Mouse (Mus musculus): ENCODE results near the gene Msi2.

Msi2 gene

DNA sequence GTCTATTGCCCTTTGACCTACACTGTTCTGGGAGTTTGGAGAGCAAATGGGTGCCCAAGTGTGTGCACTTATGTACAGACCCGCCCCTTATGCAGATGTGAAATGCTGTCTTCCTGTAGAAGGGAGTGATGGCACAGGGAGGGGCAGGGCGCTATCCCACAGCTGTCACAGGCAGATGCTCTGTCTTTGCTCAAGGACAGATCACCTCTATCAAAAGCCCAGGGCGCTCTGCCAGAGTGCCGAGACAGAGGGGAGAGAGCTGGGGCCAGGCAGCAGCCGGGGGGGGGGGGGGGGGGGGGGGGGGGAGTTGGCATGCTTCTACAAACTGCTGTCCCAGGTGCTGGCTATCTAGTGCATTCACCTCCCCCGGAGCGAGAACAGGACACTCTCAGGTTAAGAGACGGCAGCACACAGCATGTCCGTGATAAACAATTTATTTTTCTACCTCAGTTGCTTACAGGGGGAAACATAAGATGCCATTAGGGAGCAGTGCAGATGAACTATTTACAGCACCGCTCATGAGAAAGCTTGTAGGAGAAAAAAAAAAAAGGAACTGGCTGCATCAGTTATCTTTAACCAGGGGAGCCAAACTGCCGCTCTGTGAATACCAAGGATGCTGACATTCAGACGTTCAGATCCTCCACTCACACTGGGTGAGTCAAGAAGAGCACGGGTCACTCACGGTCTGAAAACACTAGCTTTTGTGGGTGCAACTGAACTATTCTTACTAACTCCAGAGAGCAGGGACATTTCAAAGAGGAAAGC lies 337.0 kb downstream of the Msi2 start:
- in situ Hi-C loops (cut with MboI, MseI), result no loop called here

DNA sequence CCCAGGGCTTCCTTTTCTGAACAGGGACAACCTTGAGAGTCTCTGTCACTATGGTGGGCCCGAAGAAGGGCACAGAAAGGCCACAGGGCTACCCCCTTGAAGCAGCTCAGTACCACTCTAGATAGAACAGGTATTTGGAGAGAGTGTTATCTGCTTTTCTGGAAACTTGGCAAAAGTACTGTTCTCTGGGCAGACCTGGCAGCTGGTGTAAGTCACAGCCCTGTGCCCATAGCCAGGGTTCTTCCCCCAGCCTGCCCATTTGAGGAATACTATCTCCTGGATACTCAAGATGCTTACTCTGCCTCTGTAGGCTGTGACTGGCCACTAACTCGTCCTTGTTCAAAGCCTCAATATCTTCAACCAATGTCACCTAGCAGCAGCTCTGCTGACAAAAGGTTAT lies 338.7 kb downstream of the Msi2 start:
- in situ Hi-C loops (cut with MboI, MseI), result no loop called here

DNA sequence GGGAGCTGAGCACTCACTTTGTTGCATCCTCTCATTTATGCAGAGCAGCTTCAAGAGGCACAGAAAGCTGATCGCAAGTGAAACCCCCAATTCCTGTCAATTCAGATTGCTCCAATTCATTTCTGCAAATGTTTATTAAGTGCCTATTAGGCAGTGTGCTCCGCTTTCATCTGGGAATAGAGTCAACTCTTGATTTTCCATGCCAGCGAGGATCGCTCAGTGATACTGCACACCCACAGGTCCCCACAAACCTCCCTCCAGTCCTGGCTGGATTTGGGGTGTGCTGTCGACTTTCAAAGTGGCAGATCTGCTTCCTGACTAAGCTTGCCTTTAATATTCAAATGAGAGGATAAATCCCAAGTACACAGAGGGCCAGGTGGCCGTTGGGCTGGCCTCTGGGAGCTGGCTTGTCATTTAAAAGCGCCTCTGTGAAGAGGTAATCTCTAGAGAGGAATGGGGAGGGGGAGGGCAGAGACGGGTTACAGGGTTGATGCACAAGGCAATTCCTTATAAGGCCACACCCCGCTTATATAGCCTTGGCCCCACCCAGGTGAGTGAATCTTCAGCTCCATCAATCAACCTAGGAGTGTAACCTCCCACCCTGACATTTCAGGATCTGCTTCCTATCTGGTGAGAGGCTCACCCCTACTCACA lies 339.5 kb downstream of the Msi2 start:
- in situ Hi-C loops (cut with MboI, MseI), result no loop called here

DNA sequence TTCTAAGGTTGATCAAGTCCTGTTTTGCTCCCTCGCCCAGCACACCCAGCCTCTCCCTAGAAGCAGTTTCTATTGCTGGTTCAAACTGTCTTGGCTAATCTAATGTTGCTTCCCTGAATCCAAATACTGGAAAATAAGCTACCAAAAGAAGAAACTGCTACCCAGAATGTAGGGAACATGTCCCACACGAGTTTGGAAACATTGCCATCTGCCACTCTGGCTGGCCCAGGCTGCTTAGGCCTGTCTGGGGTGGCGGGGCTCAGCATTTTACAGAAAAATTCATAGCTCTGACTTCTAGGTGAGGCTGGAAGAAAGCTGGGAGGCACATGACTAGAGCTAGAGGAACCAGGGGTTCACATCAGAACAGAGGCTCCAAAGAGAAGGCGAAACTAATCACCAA lies 345.7 kb downstream of the Msi2 start:
- in situ Hi-C loops (cut with MboI, MseI), result no loop called here

DNA sequence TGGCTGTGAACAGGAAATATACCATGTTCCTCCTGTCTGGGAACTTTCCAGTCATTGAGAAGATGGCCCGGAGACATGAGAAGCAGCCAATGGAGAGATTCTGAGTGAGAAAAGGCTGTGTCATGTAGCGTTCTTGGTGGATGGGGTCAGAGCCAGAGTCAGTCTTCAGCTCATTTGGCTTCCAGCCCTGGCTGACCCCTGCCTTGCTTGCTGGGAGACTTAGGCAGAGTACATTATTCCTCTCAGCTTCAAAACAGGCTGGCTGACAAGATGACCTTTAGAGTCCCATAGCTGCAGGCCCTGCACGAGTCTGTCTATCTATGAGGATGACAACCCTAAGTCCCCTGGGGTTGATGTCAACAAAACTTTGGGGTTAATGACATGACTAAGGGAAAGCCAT lies 348.4 kb downstream of the Msi2 start:
- in situ Hi-C loops (cut with MboI, MseI), result no loop called here

DNA sequence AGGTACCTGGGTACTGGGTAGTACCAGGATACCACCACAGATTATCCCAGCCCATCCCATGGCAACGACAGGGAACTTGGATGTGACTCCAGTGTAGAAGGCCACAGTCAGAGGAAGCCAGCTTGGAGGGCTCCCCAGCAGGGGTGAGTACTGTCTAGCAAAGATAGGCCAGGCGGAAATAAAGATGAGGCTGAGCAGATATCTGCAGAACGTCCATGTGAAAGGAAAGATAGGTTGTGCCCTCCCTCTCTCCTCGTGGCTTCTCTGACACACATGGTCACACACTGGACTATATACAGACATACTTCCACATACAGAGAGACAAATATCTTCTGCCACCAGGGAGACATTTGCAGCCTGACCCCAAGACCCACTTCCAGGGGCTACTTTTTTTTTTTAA lies 350.8 kb downstream of the Msi2 start:
- in situ Hi-C loops (cut with MboI, MseI), result no loop called here

DNA sequence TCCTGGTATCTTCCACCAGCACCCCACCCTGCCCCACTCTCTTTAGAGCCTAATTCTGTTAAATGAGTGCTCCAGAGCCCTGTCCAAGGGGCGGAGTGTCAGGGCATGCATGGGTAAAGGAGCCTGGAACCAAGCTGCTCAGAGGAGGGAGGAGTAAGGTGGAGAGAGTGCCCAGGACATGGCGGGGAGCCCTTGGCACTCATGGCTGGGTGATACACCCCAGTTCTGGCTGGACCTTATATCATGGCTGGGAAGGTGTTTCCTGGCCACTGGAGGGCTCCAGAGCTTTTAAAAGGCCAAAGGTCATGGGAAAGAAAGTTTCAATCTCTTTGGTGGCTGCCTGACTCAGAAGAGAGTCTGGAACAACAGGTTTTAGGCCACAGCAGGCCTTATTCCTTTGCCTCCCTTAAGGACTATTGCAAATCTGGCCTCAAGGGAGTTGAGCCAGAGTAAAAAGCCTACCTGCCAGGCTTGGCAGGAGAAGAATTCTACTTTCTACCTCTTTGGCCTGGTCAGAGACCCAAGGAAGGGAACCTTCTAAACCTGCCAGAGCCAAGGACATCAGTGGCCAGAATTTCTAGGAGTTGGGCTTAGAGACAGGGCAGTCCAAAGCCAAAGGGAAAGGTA lies 352.3 kb downstream of the Msi2 start:
- in situ Hi-C loops (cut with MboI, MseI), result no loop called here

DNA sequence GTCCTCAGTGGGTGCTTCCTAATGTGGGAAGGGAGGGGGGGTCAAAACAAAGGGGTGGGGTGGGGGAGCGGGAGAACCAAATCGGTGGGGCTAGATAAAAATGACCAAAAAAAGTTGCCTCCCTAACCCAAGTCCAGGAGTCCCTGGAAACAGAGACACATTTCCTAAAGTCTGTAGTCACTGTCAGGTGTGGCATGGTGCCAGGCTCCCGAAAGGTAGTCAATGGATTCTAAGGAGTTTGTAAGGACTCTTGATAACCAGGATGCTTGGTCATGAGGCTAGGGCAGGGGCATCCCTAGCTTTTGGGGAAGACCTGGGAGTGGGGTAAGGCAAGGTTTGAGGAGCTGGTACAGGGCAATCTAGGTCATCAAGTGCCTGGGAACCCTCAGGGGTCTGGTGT lies 354.1 kb downstream of the Msi2 start:
- in situ Hi-C loops (cut with MboI, MseI), result no loop called here

DNA sequence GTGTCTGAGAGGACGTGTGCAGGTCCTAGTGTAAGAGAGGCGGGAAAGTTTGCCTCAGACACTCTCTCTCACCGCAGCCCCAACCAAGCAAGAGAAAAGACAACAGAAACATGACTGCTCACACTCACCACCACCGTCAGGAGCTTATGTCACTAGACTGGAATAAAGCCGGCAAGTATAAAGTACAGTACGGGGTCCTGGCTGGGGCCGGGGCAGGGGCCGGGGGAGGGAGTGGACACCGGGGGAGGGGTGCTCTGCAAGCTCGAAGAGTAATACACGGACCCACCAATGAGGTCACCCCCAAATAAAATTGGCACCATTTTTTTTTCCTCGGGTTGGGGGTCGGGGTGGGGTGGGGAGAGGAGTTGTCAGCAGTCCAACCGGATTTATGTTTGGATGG lies 354.8 kb downstream of the Msi2 start:
- in situ Hi-C loops (cut with MboI, MseI), result no loop called here

DNA sequence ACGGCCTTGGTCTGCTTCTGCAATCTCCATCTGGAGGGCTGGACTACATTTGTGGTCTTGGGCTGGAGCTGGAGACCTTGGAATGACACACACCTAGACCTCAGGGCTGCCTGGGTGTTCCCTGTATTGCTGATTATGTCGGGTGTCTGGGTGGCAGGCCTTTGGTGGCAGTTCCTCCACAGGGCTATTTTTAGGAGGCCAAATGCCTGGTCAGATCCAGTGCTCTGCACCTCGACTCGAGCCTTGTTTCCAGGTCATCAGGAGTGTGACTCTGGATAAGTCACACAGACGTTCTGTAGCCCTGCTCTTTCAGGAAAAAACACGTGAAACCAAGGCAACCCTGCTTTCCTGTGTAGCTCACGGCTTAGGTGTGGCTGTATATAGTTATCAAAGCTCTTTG lies 358.6 kb downstream of the Msi2 start:
- in situ Hi-C loops (cut with MboI, MseI), result no loop called here

DNA sequence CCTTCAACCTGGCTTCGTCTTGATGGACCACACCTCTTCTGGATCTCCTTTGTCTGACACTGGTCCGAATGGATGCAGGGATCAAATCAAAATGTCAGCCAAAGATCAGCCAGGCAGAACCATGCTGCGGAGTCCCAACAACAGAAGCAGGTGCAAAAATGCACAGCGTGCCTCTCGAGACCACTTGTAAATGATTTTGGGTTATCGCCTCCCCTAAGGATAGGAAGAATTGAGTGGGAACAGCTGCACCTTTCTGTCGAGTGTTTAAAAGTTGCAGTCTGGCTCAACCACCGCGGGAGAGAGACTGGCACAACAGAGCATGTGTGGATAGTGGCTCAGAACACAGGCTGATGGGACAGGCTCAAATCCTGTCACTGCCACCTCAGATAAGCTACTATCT lies 361.0 kb downstream of the Msi2 start:
- in situ Hi-C loops (cut with MboI, MseI), result no loop called here

DNA sequence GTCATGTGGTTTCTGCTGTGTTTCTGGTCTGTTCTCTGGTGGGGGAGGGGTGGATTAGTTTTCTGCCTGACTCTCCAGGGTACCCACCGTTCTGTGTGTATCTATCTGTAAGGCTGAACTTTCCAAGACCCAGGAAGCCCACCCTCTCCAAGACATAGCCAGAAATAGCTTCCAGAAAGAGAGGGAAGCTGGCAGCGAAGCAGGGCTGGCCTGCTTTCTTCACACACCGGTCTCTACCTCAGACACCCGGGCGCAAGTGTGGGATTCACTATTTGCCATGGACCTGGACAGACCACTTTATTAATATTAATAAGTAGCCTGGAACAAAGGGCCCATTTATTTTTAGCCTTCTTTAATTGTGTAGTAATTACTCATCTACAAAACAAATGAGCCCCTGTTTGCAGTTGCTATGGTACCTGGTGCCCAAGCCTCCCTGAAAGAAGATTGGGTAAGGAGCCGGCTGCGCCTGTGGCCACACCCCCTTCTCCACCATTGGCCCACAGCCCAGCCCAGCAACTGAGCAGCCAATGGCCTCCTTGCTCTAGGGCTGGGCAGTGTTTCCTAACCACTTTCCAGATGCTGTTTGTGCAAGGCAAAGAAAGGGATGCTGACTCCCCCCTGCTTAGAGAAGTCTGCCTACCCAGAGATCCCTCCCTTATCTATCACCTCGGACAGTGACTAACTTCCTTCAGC lies 361.6 kb downstream of the Msi2 start:
- in situ Hi-C loops (cut with MboI, MseI), result no loop called here

DNA sequence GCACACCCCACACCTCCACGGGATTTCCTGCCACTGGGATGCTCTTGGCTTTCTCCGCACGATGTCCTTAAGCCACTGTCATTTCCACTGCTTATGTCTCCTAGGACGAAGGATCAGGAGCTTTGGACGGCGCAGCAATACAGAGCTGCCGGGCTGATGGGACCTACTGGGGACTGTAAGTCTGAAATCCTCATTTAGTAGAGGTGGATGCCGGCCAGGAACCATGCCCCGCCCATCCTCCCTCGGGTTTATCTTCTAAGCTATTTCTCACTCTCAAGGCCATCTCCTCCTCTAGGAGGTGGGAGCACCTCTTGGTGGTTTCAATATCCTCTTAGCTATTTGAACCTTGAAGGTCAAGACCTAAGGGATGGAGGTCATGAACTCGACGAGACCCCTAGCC lies 362.3 kb downstream of the Msi2 start:
- in situ Hi-C loops (cut with MboI, MseI), result no loop called here

DNA sequence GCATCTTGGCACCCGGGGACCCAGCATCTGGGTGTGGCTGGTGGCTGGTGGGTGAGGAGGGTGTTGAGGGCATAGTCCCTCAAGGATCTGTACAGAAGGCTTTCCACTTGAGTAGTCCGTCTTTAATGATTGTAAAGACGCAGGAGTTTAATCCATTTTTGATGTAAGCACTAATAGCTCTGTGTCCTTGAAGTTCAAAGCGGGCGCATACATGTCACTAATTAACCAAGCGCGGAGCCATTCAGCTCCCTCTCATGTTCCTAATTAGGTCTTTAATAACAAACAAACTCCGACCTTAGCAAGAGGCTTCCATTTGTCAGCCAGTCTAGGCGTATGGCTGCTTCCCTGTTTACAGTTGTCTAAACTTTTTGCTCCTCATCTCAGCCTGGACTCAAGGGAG lies 363.5 kb downstream of the Msi2 start:
- in situ Hi-C loops (cut with MboI, MseI), result no loop called here

DNA sequence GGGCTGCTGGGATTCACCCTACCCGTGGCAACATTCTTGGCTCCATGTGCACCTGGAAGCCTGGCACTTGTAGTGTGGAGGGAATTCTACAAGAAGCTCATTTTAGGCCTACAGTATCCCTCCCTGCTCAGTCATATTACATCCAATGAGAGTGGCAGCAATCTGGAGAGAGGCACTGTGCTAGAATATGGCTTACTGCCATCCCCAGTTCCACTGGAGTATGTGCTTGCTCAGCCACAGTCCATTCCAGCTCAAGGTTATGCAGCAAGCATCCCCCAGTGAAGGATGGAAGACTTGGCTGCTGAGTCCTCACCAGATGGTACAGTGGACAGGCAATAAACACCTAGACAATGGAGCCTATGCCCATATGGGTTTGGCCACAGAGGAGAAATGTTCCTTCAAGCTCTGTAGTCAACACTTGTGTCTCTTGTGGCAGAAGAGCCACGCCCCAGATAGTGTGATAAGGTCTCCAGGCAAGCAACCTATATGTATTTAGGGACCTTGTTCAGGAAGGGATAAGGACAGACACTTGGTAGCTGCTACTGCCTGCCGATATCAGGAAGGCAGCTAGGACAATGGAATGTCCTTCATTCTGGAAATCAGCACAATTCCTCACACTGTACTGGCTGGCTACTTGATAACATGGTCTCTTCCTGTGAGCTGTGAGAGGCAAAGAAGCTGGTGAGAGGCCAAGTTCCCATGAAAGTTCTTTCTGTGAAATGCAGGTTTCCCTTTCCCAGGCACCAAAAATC lies 366.4 kb downstream of the Msi2 start:
- in situ Hi-C loops (cut with MboI, MseI), result no loop called here

DNA sequence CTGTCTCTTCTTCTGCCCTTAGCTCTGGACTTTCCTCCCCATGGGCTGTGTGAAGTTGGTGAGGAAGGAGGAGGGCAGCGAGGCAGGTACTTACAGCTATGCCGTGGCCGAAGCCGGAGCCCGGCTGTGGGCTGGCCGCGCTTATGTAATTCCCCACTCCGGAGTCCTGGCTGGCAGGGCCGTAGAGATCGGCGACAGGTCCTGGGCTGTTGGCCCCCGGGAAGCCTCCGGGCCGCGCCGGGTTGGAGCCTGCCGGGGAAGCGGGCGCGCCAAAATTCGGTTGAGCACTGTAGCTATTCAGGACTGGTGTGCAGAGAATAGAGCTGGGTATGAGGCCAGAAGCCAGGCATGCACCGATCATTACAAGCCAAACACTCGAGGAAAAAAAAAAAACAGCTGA lies 369.6 kb downstream of the Msi2 start:
- in situ Hi-C loops (cut with MboI, MseI), result no loop called here

DNA sequence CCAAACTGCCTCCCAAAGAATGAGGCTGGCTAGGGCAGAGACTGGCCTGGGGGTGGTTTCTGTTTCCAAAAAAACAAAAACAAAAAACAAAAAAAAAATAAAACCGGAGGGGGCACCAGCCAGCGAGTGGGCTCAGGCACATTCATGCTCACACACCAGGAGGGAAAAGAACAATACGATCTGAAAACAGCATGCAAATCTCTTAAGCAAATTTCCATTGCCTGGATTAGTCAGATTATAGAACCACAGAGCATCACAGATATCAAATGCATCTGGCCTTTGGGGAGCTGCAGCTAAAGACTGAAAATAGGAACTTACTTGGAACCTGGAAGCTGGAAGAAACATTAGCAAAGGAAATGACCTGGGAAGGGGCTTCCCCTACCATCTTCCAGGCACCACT lies 370.3 kb downstream of the Msi2 start:
- in situ Hi-C loops (cut with MboI, MseI), result no loop called here

DNA sequence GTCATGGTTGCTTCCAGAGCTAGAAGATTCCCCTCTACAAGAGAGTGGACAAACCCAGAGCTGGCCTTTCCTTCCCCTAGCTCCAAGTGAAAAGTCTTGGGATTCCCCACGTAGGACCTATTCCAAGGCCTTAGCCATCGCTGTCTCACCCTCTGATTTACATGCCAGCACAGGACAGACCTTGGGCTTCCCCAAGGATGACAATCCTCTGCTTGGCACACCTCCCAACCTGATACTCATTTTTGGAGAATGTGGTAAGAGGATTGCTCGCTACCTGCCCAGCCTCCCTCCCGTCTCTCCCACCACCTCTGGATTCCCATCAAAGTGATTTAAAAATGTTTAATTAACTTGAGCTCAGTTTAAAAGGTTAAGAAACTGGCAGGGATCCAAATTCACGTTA lies 372.2 kb downstream of the Msi2 start:
- in situ Hi-C loops (cut with MboI, MseI), result no loop called here

DNA sequence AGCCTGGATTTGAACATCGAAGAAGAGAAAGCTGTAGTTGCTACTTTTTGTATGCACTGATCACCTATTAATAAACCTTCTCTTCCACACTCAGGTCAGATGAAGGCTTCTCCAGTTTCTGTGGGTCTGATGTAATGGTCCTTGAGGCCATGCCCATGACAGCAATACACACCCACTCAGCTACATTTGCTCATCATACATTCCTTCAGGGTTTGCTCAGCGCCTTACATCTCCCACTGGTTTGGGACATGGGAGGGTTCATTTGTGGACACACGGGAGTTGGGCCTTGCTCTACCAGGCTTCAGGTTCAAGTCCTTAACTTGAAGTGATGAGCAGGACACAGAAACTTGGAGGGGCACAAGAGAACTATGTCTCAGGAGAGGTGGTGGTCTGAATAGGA lies 380.4 kb downstream of the Msi2 start:
- in situ Hi-C loops (cut with MboI, MseI), result no loop called here

DNA sequence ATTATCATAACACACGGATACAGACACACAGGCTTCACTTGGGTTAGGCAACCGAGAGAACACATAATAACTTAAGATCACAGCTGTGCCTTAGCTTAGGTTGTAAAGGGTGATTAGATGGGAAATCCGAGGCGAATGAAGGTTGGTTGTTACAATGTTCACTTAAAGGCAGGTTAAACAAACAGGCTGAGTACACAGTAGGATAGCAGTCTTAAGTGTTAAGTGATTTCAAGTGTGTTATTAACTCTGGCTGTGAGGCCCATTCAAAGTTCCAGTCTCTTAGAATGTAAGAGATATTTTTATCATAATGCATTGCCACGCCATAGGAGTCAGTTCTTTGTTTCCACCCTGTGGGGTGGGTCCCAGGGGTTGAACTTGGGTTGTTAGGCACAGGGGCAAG lies 383.4 kb downstream of the Msi2 start:
- in situ Hi-C loops (cut with MboI, MseI), result no loop called here

DNA sequence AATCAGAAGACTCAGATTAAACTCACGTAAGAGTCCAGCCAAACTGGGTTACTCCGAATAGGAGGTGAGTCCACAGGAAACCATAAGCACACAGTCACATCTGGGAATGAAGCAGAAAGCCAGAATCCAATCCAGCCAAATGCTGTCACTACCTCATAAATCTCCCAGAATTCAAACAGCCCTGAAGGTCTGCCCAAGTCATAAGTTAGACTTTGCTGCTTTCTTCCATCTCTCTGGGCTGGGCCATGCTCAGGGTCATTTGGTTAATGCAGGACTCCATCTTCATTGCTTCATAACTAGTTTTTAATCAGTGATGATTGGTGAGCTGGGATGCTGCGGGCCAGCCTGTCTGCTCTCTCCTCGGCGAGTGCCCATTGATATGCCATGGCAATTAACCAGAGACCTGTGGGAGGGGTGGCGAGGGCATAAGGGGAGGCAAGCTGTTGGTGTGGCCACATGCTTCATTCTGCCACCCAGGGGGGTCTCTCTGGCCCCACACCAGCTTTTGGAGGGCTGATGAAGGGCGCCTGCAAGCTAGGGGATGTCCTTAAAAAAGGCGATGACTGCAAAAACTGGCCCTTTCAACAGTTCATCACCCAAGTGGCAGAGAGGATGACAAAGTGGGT lies 385.9 kb downstream of the Msi2 start:
- in situ Hi-C loops (cut with MboI, MseI), result no loop called here
